Mouse (Mus musculus) thymus, postnatal 4 days (tissue): ENCODE data around the gene Myo15b.
A peak's percentile ranks its signal among the peaks of the same experiment; 100 is the strongest.
"Not testable (repeated sequence)": the region's sequence is repeated elsewhere in the genome, so short reads cannot be mapped to it uniquely, and the experiment has no call there.

Experiments used
- DNase-seq: peaks from one replicate; pipeline ENCODE4 v3.0.0; 2021

Myo15b gene

GRCm38 (mm10) chr11:115832064-115832463 is 26.1 kb upstream of the Myo15b start:
- no peak for DNase-seq

- DNase-seq: no peak
These were observed 25.7 kb upstream of the Myo15b start for GRCm38 (mm10) chr11:115832523-115832922.

- DNase-seq: no peak
These were observed 25.1 kb upstream of the Myo15b start for GRCm38 (mm10) chr11:115833021-115833513.

- no peak for DNase-seq
These were observed 24.2 kb upstream of the Myo15b start for GRCm38 (mm10) chr11:115834033-115834432.

GRCm38 (mm10) chr11:115836656-115837395 is 21.4 kb upstream of the Myo15b start:
- no peak for DNase-seq

GRCm38 (mm10) chr11:115837606-115838345 is 20.4 kb upstream of the Myo15b start:
- no peak for DNase-seq

- no peak for DNase-seq
These were observed 19.3 kb upstream of the Myo15b start for GRCm38 (mm10) chr11:115838895-115839311.

- DNase-seq: no peak
These were observed 18.5 kb upstream of the Myo15b start for GRCm38 (mm10) chr11:115839732-115840131.

GRCm38 (mm10) chr11:115841044-115841443 is 17.2 kb upstream of the Myo15b start:
- no peak for DNase-seq

GRCm38 (mm10) chr11:115841961-115842550 is 16.1 kb upstream of the Myo15b start:
- DNase-seq: no peak

- no peak for DNase-seq
These were observed 14.9 kb upstream of the Myo15b start for GRCm38 (mm10) chr11:115843141-115843890.

- no peak for DNase-seq
These were observed 14.3 kb upstream of the Myo15b start for GRCm38 (mm10) chr11:115843891-115844239.

- DNase-seq: no peak
These were observed 14.0 kb upstream of the Myo15b start for GRCm38 (mm10) chr11:115844240-115844639.

GRCm38 (mm10) chr11:115845819-115846218 is 12.4 kb upstream of the Myo15b start:
- no peak for DNase-seq

GRCm38 (mm10) chr11:115854674-115855073 is 3.5 kb upstream of the Myo15b start:
- DNase-seq: no peak

GRCm38 (mm10) chr11:115857146-115857545 is 1.1 kb upstream of the Myo15b start:
- DNase-seq: not testable (repeated sequence)

GRCm38 (mm10) chr11:115857936-115858335 is 270 bp upstream of the Myo15b start:
- no peak for DNase-seq

- peak; percentile 94 for DNase-seq
These were observed 1.1 kb downstream of the Myo15b start for GRCm38 (mm10) chr11:115859143-115859945.

GRCm38 (mm10) chr11:115863895-115864294 is 5.7 kb downstream of the Myo15b start:
- no peak for DNase-seq

GRCm38 (mm10) chr11:115869393-115869792 is 11.2 kb downstream of the Myo15b start:
- peak; percentile 6 for DNase-seq

GRCm38 (mm10) chr11:115872437-115872836 is 14.2 kb downstream of the Myo15b start:
- DNase-seq: no peak

- no peak for DNase-seq
These were observed 17.7 kb downstream of the Myo15b start for GRCm38 (mm10) chr11:115875935-115876334.
